Comparison of ENCODE assay signal across 23 mouse cellular contexts in genomic region chr4:154611167-154611566, GRCm38 (mm10). TPM values are rescaled to one million over a fixed set of nuclear protein-coding genes. Genes with fewer than 3 reads are reported as not detected.
DNase-seq lines count a peak whose midpoint lies in the region; ATAC-seq lines count a peak whose summit lies in the region.
"Had no signal": no experiment of that assay in that cellular context is flagged by ENCODE, and none has a peak within 500 bp of the region (broad histone marks: within the 10 kb centered on the region; RNA-seq: fewer than 3 reads in every experiment).

No protein-coding gene starts in this region.

- no peak overlapping the region for H3K27ac ChIP-seq in kidney, embryonic 16.5 days (ENCODE audit: low read length)
- H3K27ac ChIP-seq in embryonic facial prominence, embryonic 14.5 days (replicated peaks; ENCODE audit: low read depth, low read length): no peak overlapping the region
- H3K27ac ChIP-seq in heart, embryonic 10.5 days: peak overlapping the region; percentile 74
- H3K27ac ChIP-seq: hindbrain, embryonic 12.5 days; left cerebral cortex, adult 2 months; limb, embryonic 15.5 days; lung, embryonic 15.5 days had no signal

- peaks cover 5% of the 10 kb centered on the region for H3K27me3 ChIP-seq in kidney, embryonic 16.5 days (ENCODE audit: insufficient read depth, low read length)
- H3K27me3 ChIP-seq in embryonic facial prominence, embryonic 14.5 days (replicated peaks; ENCODE audit: control insufficient read depth, insufficient read depth, low read length): no peaks in the 10 kb centered on the region
- peaks cover 31% of the 10 kb centered on the region for H3K27me3 ChIP-seq in heart, embryonic 10.5 days (ENCODE audit: insufficient read depth, poor library complexity, severe bottlenecking)
- H3K27me3 ChIP-seq: limb, embryonic 15.5 days; lung, embryonic 15.5 days had no signal

- peak; percentile 23 to 42 for DNase-seq in kidney, postnatal 4 days
- no peak for DNase-seq in embryonic facial prominence, embryonic 14.5 days (ENCODE audit: low spot score)
- DNase-seq in heart, embryonic 10.5 days (ENCODE audit: low spot score): no peak
- DNase-seq in heart, postnatal 14 days: peak; percentile 34 to 41
- DNase-seq in spleen, postnatal 14 days (ENCODE audit: low spot score in 2 of 2): no peak
- DNase-seq in adrenal gland, adult 8-10 months: no peak
- DNase-seq: adrenal gland, adult 2 months; cerebellum, adult 2 months; gastrocnemius, postnatal 10 days; kidney, adult 11 months had no signal

- H3K36me3 ChIP-seq in kidney, embryonic 16.5 days (ENCODE audit: insufficient read depth, low read length): no peaks in the 10 kb centered on the region
- no peaks in the 10 kb centered on the region for H3K36me3 ChIP-seq in embryonic facial prominence, embryonic 14.5 days (ENCODE audit: control insufficient read depth, insufficient read depth, low read length)
- peaks cover 7% of the 10 kb centered on the region for H3K36me3 ChIP-seq in heart, embryonic 10.5 days
- H3K36me3 ChIP-seq: G1E; hindbrain, embryonic 12.5 days; limb, embryonic 15.5 days; lung, embryonic 15.5 days had no signal

- no peak overlapping the region for H3K9ac ChIP-seq in kidney, embryonic 16.5 days (replicated peaks; ENCODE audit: low read length)
- 0 out of 2 replicates have a peak overlapping the region, but pooled peaks have one; percentile 14 for H3K9ac ChIP-seq in embryonic facial prominence, embryonic 14.5 days (ENCODE audit: low read depth, low read length)
- H3K9ac ChIP-seq: hindbrain, embryonic 12.5 days; limb, embryonic 15.5 days; lung, embryonic 15.5 days had no signal

- no peak for ATAC-seq in kidney, embryonic 16.5 days (ENCODE audit: low FRiP score, low TSS enrichment)
- ATAC-seq in embryonic facial prominence, embryonic 14.5 days (ENCODE audit: low read depth): no peak
- ATAC-seq: forebrain, embryonic 14.5 days had no signal

- intact Hi-C loops in heart, postnatal 14 days (cut with DNase I): no loop called here

- peaks cover 7% of the 10 kb centered on the region; the same call in 1 of the 2 replicates for H3K4me1 ChIP-seq in kidney, embryonic 16.5 days (ENCODE audit: insufficient read depth, low read length)
- no peaks in the 10 kb centered on the region for H3K4me1 ChIP-seq in embryonic facial prominence, embryonic 14.5 days (ENCODE audit: control insufficient read depth, insufficient read depth, low read length)
- H3K4me1 ChIP-seq in heart, embryonic 10.5 days: peaks cover 18% of the 10 kb centered on the region
- H3K4me1 ChIP-seq: hindbrain, embryonic 12.5 days; lung, embryonic 15.5 days had no signal

- 43% methylated on average over 10 of the region's 10 CpGs for WGBS in kidney, embryonic 16.5 days
- WGBS in embryonic facial prominence, embryonic 14.5 days: 67% methylated on average over 10 of the region's 10 CpGs
- 60% methylated on average over 10 of the region's 10 CpGs for WGBS in heart, embryonic 10.5 days

- H3K9me3 ChIP-seq in kidney, embryonic 16.5 days (ENCODE audit: low read length): no peaks in the 10 kb centered on the region
- H3K9me3 ChIP-seq in embryonic facial prominence, embryonic 14.5 days (ENCODE audit: control insufficient read depth, low read length): no peaks in the 10 kb centered on the region
- H3K9me3 ChIP-seq in heart, embryonic 10.5 days: no peaks in the 10 kb centered on the region
- H3K9me3 ChIP-seq: hindbrain, embryonic 12.5 days; limb, embryonic 15.5 days; lung, embryonic 15.5 days had no signal

- H3K4me2 ChIP-seq in kidney, embryonic 16.5 days (replicated peaks; ENCODE audit: low read depth, low read length): no peak overlapping the region
- H3K4me2 ChIP-seq in embryonic facial prominence, embryonic 14.5 days (ENCODE audit: low read depth, low read length): no peak overlapping the region
- H3K4me2 ChIP-seq: hindbrain, embryonic 12.5 days; limb, embryonic 15.5 days; lung, embryonic 15.5 days had no signal

- H3K4me3 ChIP-seq in kidney, embryonic 16.5 days (ENCODE audit: low read length): no peak overlapping the region
- H3K4me3 ChIP-seq in embryonic facial prominence, embryonic 14.5 days (ENCODE audit: low read depth, low read length): no peak overlapping the region
- no peak overlapping the region for H3K4me3 ChIP-seq in heart, embryonic 10.5 days
- H3K4me3 ChIP-seq: hindbrain, embryonic 12.5 days; left cerebral cortex, adult 2 months; limb, embryonic 15.5 days; lung, embryonic 15.5 days had no signal

RNA-seq across cellular contexts. Expression of gene Prdm16, which starts 25.5 kb away (rescaled TPM):
- polyA plus RNA-seq in kidney, embryonic 16.5 days (2015; fragmentation: Nextera tagmentation; extraction: Ambion mirVana): 22.3 and 24.7 TPM in 2 replicates
- polyA plus RNA-seq in embryonic facial prominence, embryonic 14.5 days (2014; fragmentation: Nextera tagmentation; extraction: Ambion mirVana): 12.7 and 17.2 TPM in 2 replicates
- polyA plus RNA-seq in heart, embryonic 10.5 days (2016; fragmentation: Nextera tagmentation; extraction: Ambion mirVana): 13.9 and 16.8 TPM in 2 replicates
- total RNA-seq in heart, postnatal 14 days (2021): 10 to 100 TPM; 15.7 to 18.0 TPM
- 1 to 10 TPM; 2.9 to 5.5 (median 3.8) TPM for total RNA-seq in adrenal gland, adult 8-10 months (2022)
- polyA plus RNA-seq: G1E had no signal

RNA-seq across cellular contexts. Expression of gene Actrt2, which starts 56.5 kb away (rescaled TPM):
- not detected in 2 replicates for polyA plus RNA-seq in kidney, embryonic 16.5 days (2015; fragmentation: Nextera tagmentation; extraction: Ambion mirVana)
- polyA plus RNA-seq in embryonic facial prominence, embryonic 14.5 days (2014; fragmentation: Nextera tagmentation; extraction: Ambion mirVana): not detected in 2 replicates
- polyA plus RNA-seq in heart, embryonic 10.5 days (2016; fragmentation: Nextera tagmentation; extraction: Ambion mirVana): not detected in 2 replicates
- total RNA-seq in heart, postnatal 14 days (2021): not detected
- not detected for total RNA-seq in adrenal gland, adult 8-10 months (2022)
- total RNA-seq: adrenal gland, adult 2 months; G1E; gastrocnemius, postnatal 10 days; left cerebral cortex, adult 2 months; megakaryocyte, adult 5-6 weeks; midbrain, postnatal 0 days had no signal
- polyA plus RNA-seq: adrenal gland, adult 2 months; cerebellum, adult 2 months; cortical plate, adult 2 months; forebrain, embryonic 14.5 days; G1E; hindbrain, embryonic 12.5 days; large intestine, adult 2 months; limb, embryonic 15.5 days; lung, embryonic 15.5 days; midbrain, postnatal 0 days; neural tube, embryonic 11.5 days; thymus, postnatal 0 days had no signal

Comparison
In these comparisons a context has a peak if more than half of its experiments do, and no peak if none do; other contexts are left out.
1. DNase-seq: peak in kidney, postnatal 4 days (2 of 2) and heart, postnatal 14 days (2 of 2); none in embryonic facial prominence, embryonic 14.5 days (single experiment), heart, embryonic 10.5 days (single experiment), spleen, postnatal 14 days (0 of 2) and adrenal gland, adult 8-10 months (single experiment).